Mouse (Mus musculus) embryonic facial prominence, embryonic 11.5 days (tissue): Measurements from ENCODE around the gene Lcn8. TPM values are rescaled to one million over a fixed set of nuclear protein-coding genes. Genes with fewer than 3 reads are reported as not detected.

Experiments
- ATAC-seq: fragments of 200-750 bp; cut with Nextera tagmentation; replicated peaks from 2 replicates; pipeline ENCODE4 v1.8.0; 2017; ENCODE audit warnings: low read depth; ENCODE audit not compliant: insufficient number of reproducible peaks, low FRiP score, low TSS enrichment
- DNase-seq: peaks from one replicate; pipeline ENCODE4 v3.0.0-alpha.2; 2015; ENCODE audit warnings: low spot score
- H3K27ac ChIP-seq: fragments of 300-500 bp; sonication (generic); replicated peaks from 2 replicates; pipeline ENCODE4 v1.5.1; 2014; ENCODE audit warnings: mild to moderate bottlenecking, low read depth, low read length, control low read depth
- H3K27me3 ChIP-seq: fragments of 300-500 bp; sonication (generic); 2 replicates; pipeline ENCODE4 v1.6.1; 2014; ENCODE audit warnings: mild to moderate bottlenecking, low read length, moderate library complexity, mixed read lengths; ENCODE audit not compliant: control insufficient read depth, insufficient read depth
- H3K36me3 ChIP-seq: fragments of 300-500 bp; sonication (generic); replicated peaks from 2 replicates; pipeline ENCODE4 v1.6.1; 2014; ENCODE audit warnings: low read depth, mild to moderate bottlenecking, low read length, moderate library complexity, mixed read lengths; ENCODE audit not compliant: control insufficient read depth, insufficient read depth
- H3K4me1 ChIP-seq: fragments of 300-500 bp; sonication (generic); 2 replicates; pipeline ENCODE4 v1.6.1; 2014; ENCODE audit warnings: low read length, mixed read lengths; ENCODE audit not compliant: control insufficient read depth, insufficient read depth
- H3K4me2 ChIP-seq: fragments of 300-500 bp; sonication (generic); 2 replicates; pipeline ENCODE4 v1.6.1; 2014; ENCODE audit warnings: low read depth, mild to moderate bottlenecking, control low read depth, low read length, moderate library complexity
- H3K4me3 ChIP-seq: fragments of 300-500 bp; sonication (generic); 2 replicates; pipeline ENCODE4 v1.5.1; 2014; ENCODE audit warnings: low read depth, low read length, control low read depth
- H3K9ac ChIP-seq: fragments of 300-500 bp; sonication (generic); replicated peaks from 2 replicates; pipeline ENCODE4 v1.6.1; 2014; ENCODE audit warnings: mild to moderate bottlenecking, control low read depth, low read length
- H3K9me3 ChIP-seq: fragments of 300-500 bp; sonication (generic); replicated peaks from 2 replicates; pipeline ENCODE4 v1.6.1; 2016; ENCODE audit warnings: mild to moderate bottlenecking, low read length, inconsistent platforms, mixed read lengths; ENCODE audit not compliant: control insufficient read depth
- WGBS: fragments of 180-500 bp; shearing (Covaris S2); extraction: QIAGEN DNeasy Blood & Tissue Kit; methylation state at CpG from one replicate; pipeline ENCODE4 v1.1.7; 2014; 5-methylcytosine and 5-hydroxymethylcytosine counted together
- polyA plus RNA-seq: library from polyadenylated mRNA; unstranded; fragments of >200 nt; fragmentation: Nextera tagmentation; extraction: Ambion mirVana; gene quantifications from 2 replicates; pipeline ENCODE4 v1.2.1, GENCODE M21; 2014

Lcn8 gene
- polyA plus RNA-seq, 1 experiment from 2014 or later, result not detected

DNA sequence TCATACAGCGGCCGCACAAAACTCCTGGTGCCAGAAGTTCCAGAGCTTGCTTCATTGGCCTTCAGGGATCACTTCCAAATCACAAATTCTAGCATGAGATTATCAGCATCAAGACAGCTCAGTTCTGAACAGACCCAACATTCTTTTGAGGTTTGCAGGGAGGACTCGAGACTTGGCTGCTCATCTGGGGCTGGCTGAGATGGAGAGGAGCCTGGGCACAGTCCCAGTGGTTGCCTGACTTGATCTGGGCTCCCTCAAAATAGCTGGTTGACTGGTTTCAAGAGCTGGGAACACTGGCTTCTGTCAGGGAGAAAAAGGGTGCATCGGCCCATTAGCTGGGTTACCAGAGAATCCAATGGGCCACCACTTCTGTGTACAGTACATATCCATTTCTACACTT, 3.8 kb downstream of the Lcn8 start:
- Histone ChIP-seq H3K4me1 (no peaks in the 10 kb centered on the region), H3K27me3 (no peaks in the 10 kb centered on the region), H3K36me3 (no peaks in the 10 kb centered on the region), H3K27ac (no peak overlapping the region), H3K9me3 (no peaks in the 10 kb centered on the region), H3K9ac (no peak overlapping the region), H3K4me2 (no peak overlapping the region), H3K4me3 (no peak overlapping the region)
- WGBS, result 82% methylated on average over 4 of the region's 4 CpGs
- DNase-seq (no peak), ATAC-seq (no peak)

DNA sequence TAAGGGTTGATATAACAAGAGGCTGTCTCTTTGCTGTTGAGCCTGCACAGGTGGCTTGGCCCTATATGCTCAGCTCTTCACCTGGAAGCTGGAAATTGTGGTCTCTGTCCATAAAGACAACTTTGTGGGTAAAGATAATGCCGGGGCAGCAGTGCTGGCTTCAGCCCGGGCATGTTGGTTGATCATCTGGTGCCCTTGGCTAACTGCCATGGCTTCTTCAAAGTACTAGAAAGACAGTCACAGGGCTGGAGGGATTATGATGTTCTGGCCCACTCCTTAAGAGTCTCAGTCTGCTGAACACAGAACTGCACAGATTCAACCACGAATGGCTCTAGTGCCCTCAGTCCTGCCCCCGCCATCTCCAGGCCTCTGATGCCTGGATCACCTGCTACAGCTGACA, 4.3 kb downstream of the Lcn8 start:
- DNase-seq (no peak), ATAC-seq (no peak)
- Histone ChIP-seq H3K4me3 (no peak overlapping the region), H3K36me3 (no peaks in the 10 kb centered on the region), H3K9ac (no peak overlapping the region), H3K27me3 (no peaks in the 10 kb centered on the region), H3K4me2 (no peak overlapping the region), H3K4me1 (no peaks in the 10 kb centered on the region), H3K27ac (no peak overlapping the region), H3K9me3 (no peaks in the 10 kb centered on the region)
- 86% methylated on average over 4 of the region's 4 CpGs for WGBS

- no peaks in the 10 kb centered on the region for H3K9me3 ChIP-seq
- H3K4me2 ChIP-seq, result no peak within 1 kb of the TSS
- H3K9ac ChIP-seq, result no peak within 1 kb of the TSS
- no peaks in the 10 kb centered on the region for H3K27me3 ChIP-seq
- no peaks in the 10 kb centered on the region for H3K4me1 ChIP-seq
- H3K4me3 ChIP-seq, result no peak within 1 kb of the TSS
- H3K27ac ChIP-seq, result no peak within 1 kb of the TSS
- DNase-seq (no peak), ATAC-seq (no peak)
- H3K36me3 ChIP-seq, result no peaks in the 10 kb centered on the region
Measured at GRCm38 (mm10) chr2:25657652-25658051, 4.7 kb downstream of the Lcn8 start, which contains the start of gene Lcn5. Gene Lcn5, plus strand, starts transcription at chr2:25657952.

- H3K4me1 ChIP-seq, result no peaks in the 10 kb centered on the region
- no peak overlapping the region for H3K4me2 ChIP-seq
- 91% methylated on average over 8 of the region's 8 CpGs for WGBS
- DNase-seq (no peak), ATAC-seq (no peak)
- H3K36me3 ChIP-seq, result no peaks in the 10 kb centered on the region
- no peak overlapping the region for H3K27ac ChIP-seq
- H3K9me3 ChIP-seq, result no peaks in the 10 kb centered on the region
- H3K27me3 ChIP-seq, result no peaks in the 10 kb centered on the region
- no peak overlapping the region for H3K9ac ChIP-seq
- no peak overlapping the region for H3K4me3 ChIP-seq
Measured at GRCm38 (mm10) chr2:25660279-25660678, 7.4 kb downstream of the Lcn8 start.

DNA sequence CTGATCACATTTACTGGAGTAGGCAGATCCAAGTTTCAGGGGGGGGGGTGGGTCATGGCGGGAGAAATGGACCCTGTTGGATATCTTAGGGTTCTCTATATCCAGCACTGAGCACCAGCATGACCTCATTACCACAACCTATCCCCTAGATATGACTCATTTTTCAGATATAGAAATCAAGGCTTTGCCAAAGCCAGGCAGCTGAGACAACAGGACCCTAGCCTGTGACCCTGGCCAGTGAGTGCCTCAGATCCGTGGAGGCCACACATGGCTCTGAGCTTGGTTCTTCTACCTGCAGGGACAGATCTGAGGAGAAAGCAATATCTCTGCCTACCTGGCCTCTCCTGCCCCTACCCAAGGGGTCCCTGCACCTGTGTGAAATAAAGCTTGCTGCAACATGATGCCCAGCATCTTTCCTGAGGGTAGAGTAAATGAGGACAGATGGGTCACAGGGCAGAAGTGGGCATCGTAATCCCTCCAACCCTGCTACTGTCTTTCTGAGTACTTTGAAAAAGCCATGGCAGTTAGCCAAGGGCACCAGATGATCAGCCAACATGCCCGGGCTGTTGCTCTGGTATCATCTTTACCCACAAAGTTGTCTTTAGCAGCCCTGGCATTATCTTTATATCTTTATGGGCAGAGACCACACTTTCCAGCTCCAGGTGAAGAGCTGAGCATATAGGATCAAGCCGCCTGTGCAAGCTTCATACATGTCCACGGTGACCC, 8.5 kb downstream of the Lcn8 start:
- no peaks in the 10 kb centered on the region for H3K9me3 ChIP-seq
- 84% methylated on average over 6 of the region's 6 CpGs for WGBS
- H3K4me3 ChIP-seq, result no peak overlapping the region
- DNase-seq, result no peak
- no peaks in the 10 kb centered on the region for H3K36me3 ChIP-seq
- no peak overlapping the region for H3K9ac ChIP-seq
- H3K27me3 ChIP-seq, result no peaks in the 10 kb centered on the region
- no peak for ATAC-seq
- H3K27ac ChIP-seq, result no peak overlapping the region
- no peak overlapping the region for H3K4me2 ChIP-seq
- no peaks in the 10 kb centered on the region for H3K4me1 ChIP-seq

GRCm38 (mm10) chr2:25663511-25663910, 10.6 kb downstream of the Lcn8 start:
- no peak overlapping the region for H3K4me2 ChIP-seq
- H3K9ac ChIP-seq, result no peak overlapping the region
- H3K36me3 ChIP-seq, result no peaks in the 10 kb centered on the region
- DNase-seq, result peak; percentile 49
- no peak overlapping the region for H3K4me3 ChIP-seq
- H3K27me3 ChIP-seq, result no peaks in the 10 kb centered on the region
- no peaks in the 10 kb centered on the region for H3K4me1 ChIP-seq
- H3K27ac ChIP-seq, result no peak overlapping the region
- no peak for ATAC-seq
- H3K9me3 ChIP-seq, result no peaks in the 10 kb centered on the region
- 59% methylated on average over 1 of the region's 1 CpGs for WGBS

DNA sequence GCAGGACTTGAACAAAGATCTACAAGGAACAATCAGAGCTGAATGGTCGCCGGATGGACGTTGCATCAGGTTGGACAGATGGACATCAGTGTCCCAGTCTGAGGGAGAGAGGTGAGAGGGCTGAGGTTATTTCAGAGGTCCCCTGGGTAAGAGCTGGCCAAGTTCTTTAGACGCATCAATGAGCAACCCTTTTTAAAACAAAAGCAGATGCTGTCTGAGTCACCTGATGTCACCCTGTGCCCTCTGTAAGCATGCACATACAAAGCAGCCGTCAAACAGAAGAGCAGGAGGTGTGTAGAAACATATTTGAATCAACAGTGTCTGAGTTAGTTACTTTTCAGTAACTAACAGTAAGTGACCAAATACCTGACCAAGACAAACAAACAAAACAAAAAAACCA, 11.2 kb downstream of the Lcn8 start:
- DNase-seq (no peak), ATAC-seq (no peak)
- Histone ChIP-seq H3K27me3 (no peaks in the 10 kb centered on the region), H3K4me3 (no peak overlapping the region), H3K4me2 (no peak overlapping the region), H3K9ac (no peak overlapping the region), H3K36me3 (no peaks in the 10 kb centered on the region), H3K9me3 (no peaks in the 10 kb centered on the region), H3K4me1 (no peaks in the 10 kb centered on the region), H3K27ac (no peak overlapping the region)
- WGBS, result 69% methylated on average over 5 of the region's 5 CpGs

GRCm38 (mm10) chr2:25666516-25666915, 13.6 kb downstream of the Lcn8 start:
- Histone ChIP-seq H3K4me3 (no peak overlapping the region), H3K9me3 (no peaks in the 10 kb centered on the region), H3K4me2 (no peak overlapping the region), H3K4me1 (no peaks in the 10 kb centered on the region), H3K9ac (no peak overlapping the region), H3K27ac (no peak overlapping the region), H3K36me3 (no peaks in the 10 kb centered on the region), H3K27me3 (no peaks in the 10 kb centered on the region)
- ATAC-seq, result no peak
- 60% methylated on average over 1 of the region's 1 CpGs for WGBS
- no peak for DNase-seq
